Mouse (Mus musculus) brain, embryonic 14.5 days (tissue): ENCODE measurements at regions not wholly inside any gene's neighbourhood (a gene's known extent, or its start where the extent isn't known, plus 50 kb on each side); places are given as distances from the start of the nearest gene placed in this dataset.

Experiments
- CTCF ChIP-seq: fragments of 200-500 bp; IDR thresholded peaks from 2 replicates; pipeline ENCODE4 v1.5.1; 2012; ENCODE audit warnings: inconsistent platforms, mild to moderate bottlenecking, moderate library complexity, borderline replicate concordance; ENCODE audit not compliant: insufficient read depth, insufficient read length; ENCODE audit errors: extremely low read depth
- POLR2A ChIP-seq: fragments of 200-500 bp; IDR thresholded peaks from 2 replicates; pipeline ENCODE4 v1.6.1; 2012; ENCODE audit warnings: mild to moderate bottlenecking, inconsistent platforms, borderline replicate concordance; ENCODE audit not compliant: poor library complexity, insufficient read depth, insufficient read length, severe bottlenecking; ENCODE audit errors: extremely low read depth

DNA sequence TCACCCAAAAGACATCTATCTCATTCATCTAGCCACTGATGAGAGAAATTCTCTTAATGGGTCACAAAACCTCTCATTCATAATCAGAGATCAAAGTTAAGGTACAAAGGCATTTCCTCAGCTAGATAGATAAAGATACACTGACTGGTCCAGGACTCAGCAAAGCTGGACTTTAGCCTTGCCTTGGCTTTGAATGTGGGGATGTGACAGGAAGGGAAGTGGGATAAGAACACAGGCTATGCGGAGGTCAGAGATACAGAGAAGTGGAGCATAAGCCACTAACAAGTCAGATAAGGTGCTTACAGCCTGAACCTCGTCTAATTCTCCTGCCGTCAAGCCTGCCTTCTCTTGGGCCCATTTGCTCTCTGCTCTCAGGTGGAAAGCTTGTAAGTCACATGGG is 50.0 kb upstream of the Tsc22d2 start:
- TF ChIP-seq POLR2A (no peak), CTCF (no peak)
